23 mouse cellular contexts compared by ENCODE assay signal in the genomic region with DNA sequence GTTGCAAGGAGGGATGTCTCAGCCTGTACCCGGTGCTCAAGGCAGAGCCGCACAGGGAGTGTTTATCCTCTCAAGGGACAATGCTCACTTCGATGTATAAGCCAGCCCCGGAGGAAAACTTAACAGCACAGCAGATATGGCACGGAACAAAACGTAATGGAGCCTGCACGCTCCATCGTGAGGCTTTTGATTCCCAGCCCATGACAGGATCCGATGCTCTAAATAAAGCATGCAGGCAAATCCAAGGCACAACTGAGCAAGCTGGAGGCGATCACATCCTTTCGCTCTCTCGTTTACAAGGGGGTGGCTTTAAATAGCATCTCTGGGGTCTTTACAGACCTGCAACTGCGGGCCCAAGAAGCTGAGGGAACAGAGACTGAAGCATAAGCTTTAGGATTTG. TPM values are rescaled to one million over a fixed set of nuclear protein-coding genes. Genes with fewer than 3 reads are reported as not detected.
DNase-seq lines count a peak whose midpoint lies in the region; ATAC-seq lines count a peak whose summit lies in the region.
"Had no signal": no experiment of that assay in that cellular context is flagged by ENCODE, and none has a peak within 500 bp of the region (broad histone marks: within the 10 kb centered on the region; RNA-seq: fewer than 3 reads in every experiment).

No protein-coding gene starts in this region.

- no peaks in the 10 kb centered on the region for H3K9me3 ChIP-seq in hindbrain, embryonic 12.5 days (replicated peaks)
- H3K9me3 ChIP-seq in hindbrain, embryonic 11.5 days (ENCODE audit: control insufficient read depth, low read length), result no peaks in the 10 kb centered on the region
- H3K9me3 ChIP-seq in hindbrain, embryonic 16.5 days (ENCODE audit: control insufficient read depth, low read length), result no peaks in the 10 kb centered on the region
- H3K9me3 ChIP-seq: heart, embryonic 13.5 days; limb, embryonic 13.5 days had no signal

- no peak overlapping the region for H3K4me3 ChIP-seq in hindbrain, embryonic 12.5 days
- no peak overlapping the region for H3K4me3 ChIP-seq in hindbrain, embryonic 11.5 days (ENCODE audit: low read depth, low read length)
- H3K4me3 ChIP-seq in hindbrain, embryonic 16.5 days (ENCODE audit: low read length), result no peak overlapping the region
- H3K4me3 ChIP-seq: heart, embryonic 13.5 days; left cerebral cortex, adult 2 months; limb, embryonic 13.5 days had no signal

- H3K9ac ChIP-seq in hindbrain, embryonic 12.5 days, result no peak overlapping the region
- H3K9ac ChIP-seq in hindbrain, embryonic 11.5 days (ENCODE audit: low read depth, low read length), result no peak overlapping the region
- H3K9ac ChIP-seq in hindbrain, embryonic 16.5 days (ENCODE audit: low read depth, low read length), result peak overlapping the region; percentile 24
- H3K9ac ChIP-seq: heart, embryonic 13.5 days; limb, embryonic 13.5 days; liver, embryonic 14.5 days had no signal

- H3K27ac ChIP-seq in hindbrain, embryonic 12.5 days, result peak overlapping the region; percentile 19; the same call in 1 of the 2 replicates
- no peak overlapping the region for H3K27ac ChIP-seq in hindbrain, embryonic 11.5 days (ENCODE audit: low read depth, low read length)
- H3K27ac ChIP-seq in hindbrain, embryonic 16.5 days (ENCODE audit: low read depth, low read length), result peak overlapping the region; percentile 62
- H3K27ac ChIP-seq: heart, embryonic 13.5 days; kidney, postnatal 0 days; left cerebral cortex, adult 2 months; limb, embryonic 13.5 days; liver, embryonic 14.5 days had no signal

- WGBS in hindbrain, embryonic 12.5 days, result 77% methylated on average over 13 of the region's 13 CpGs
- WGBS in hindbrain, embryonic 11.5 days, result 81% methylated on average over 13 of the region's 13 CpGs
- 56% methylated on average over 13 of the region's 13 CpGs for WGBS in hindbrain, embryonic 16.5 days

- H3K4me2 ChIP-seq in hindbrain, embryonic 12.5 days (replicated peaks), result no peak overlapping the region
- no peak overlapping the region for H3K4me2 ChIP-seq in hindbrain, embryonic 11.5 days (replicated peaks; ENCODE audit: low read depth, low read length)
- no peak overlapping the region for H3K4me2 ChIP-seq in hindbrain, embryonic 16.5 days (ENCODE audit: low read length)
- H3K4me2 ChIP-seq: heart, embryonic 13.5 days; limb, embryonic 13.5 days had no signal

- peaks cover 16% of the 10 kb centered on the region for H3K4me1 ChIP-seq in hindbrain, embryonic 12.5 days
- H3K4me1 ChIP-seq in hindbrain, embryonic 11.5 days (replicated peaks; ENCODE audit: control insufficient read depth, insufficient read depth, low read length), result no peaks in the 10 kb centered on the region
- peaks cover 14% of the 10 kb centered on the region for H3K4me1 ChIP-seq in hindbrain, embryonic 16.5 days (ENCODE audit: control insufficient read depth, insufficient read depth, low read depth, low read length)
- H3K4me1 ChIP-seq: heart, embryonic 13.5 days; limb, embryonic 13.5 days had no signal

- no peaks in the 10 kb centered on the region for H3K36me3 ChIP-seq in hindbrain, embryonic 12.5 days
- no peaks in the 10 kb centered on the region for H3K36me3 ChIP-seq in hindbrain, embryonic 11.5 days (ENCODE audit: control insufficient read depth, insufficient read depth, low read length)
- no peaks in the 10 kb centered on the region for H3K36me3 ChIP-seq in hindbrain, embryonic 16.5 days (ENCODE audit: control insufficient read depth, insufficient read depth, low read length)
- H3K36me3 ChIP-seq: heart, embryonic 13.5 days; limb, embryonic 13.5 days had no signal

- ATAC-seq in hindbrain, embryonic 12.5 days (ENCODE audit: low FRiP score), result no peak
- ATAC-seq in hindbrain, embryonic 11.5 days (ENCODE audit: low FRiP score), result no peak
- ATAC-seq in hindbrain, embryonic 16.5 days, result no peak
- ATAC-seq: activated CD4-positive, CD25-positive, alpha-beta regulatory T cell, adult 4 months; intestine, postnatal 0 days; Patski had no signal

- H3K27me3 ChIP-seq in hindbrain, embryonic 12.5 days, result peaks cover 12% of the 10 kb centered on the region; the same call in 1 of the 2 replicates
- no peaks in the 10 kb centered on the region for H3K27me3 ChIP-seq in hindbrain, embryonic 11.5 days (ENCODE audit: control insufficient read depth, insufficient read depth, low read length)
- no peaks in the 10 kb centered on the region for H3K27me3 ChIP-seq in hindbrain, embryonic 16.5 days (replicated peaks; ENCODE audit: control insufficient read depth, insufficient read depth, low read length)
- H3K27me3 ChIP-seq: heart, embryonic 13.5 days had no signal

- no peak for DNase-seq in hindbrain, embryonic 11.5 days (ENCODE audit: low spot score)
- peak; percentile 31 for DNase-seq in retina, postnatal 1 day
- DNase-seq in retina, embryonic 14.5 days (ENCODE audit: low spot score), result no peak
- peak; percentile 27 for DNase-seq in right cerebral cortex, postnatal 4 days
- no peak for DNase-seq in natural killer cell, adult 2 months (ENCODE audit: low spot score in 2 of 2)
- DNase-seq: adrenal gland, postnatal 14 days; cerebellum, adult 9-10 months; heart, postnatal 36 days; thymus, postnatal 4 days had no signal

RNA-seq across cellular contexts. Expression of a gene that starts 53.9 kb away (rescaled TPM):
- polyA plus RNA-seq in hindbrain, embryonic 12.5 days (2016; fragmentation: Nextera tagmentation; extraction: Ambion mirVana), result not detected in 2 replicates
- not detected in 2 replicates for polyA plus RNA-seq in hindbrain, embryonic 11.5 days (2014; fragmentation: Nextera tagmentation; extraction: Ambion mirVana)
- not detected in 2 replicates for polyA plus RNA-seq in hindbrain, embryonic 16.5 days (2015; fragmentation: Nextera tagmentation; extraction: Ambion mirVana)
- polyA plus RNA-seq: activated CD4-positive, CD25-positive, alpha-beta regulatory T cell, adult 4 months; C2C12; embryonic facial prominence, embryonic 14.5 days; heart, embryonic 13.5 days; intestine, postnatal 0 days; kidney, postnatal 0 days; limb, embryonic 13.5 days; liver, embryonic 14.5 days; lung, embryonic 16.5 days; Patski; small intestine, adult 2 months had no signal

Comparison
In these comparisons a context has a peak if more than half of its experiments do, and no peak if none do; other contexts are left out.
1. DNase-seq: peak in retina, postnatal 1 day (single experiment) and right cerebral cortex, postnatal 4 days (single experiment); none in hindbrain, embryonic 11.5 days (single experiment), retina, embryonic 14.5 days (single experiment) and natural killer cell, adult 2 months (0 of 2).